Comparison of ENCODE assay signal across 11 mouse cellular contexts in genomic region chr3:137293174-137293591, GRCm38 (mm10). TPM values are rescaled to one million over a fixed set of nuclear protein-coding genes. Genes with fewer than 3 reads are reported as not detected.
DNase-seq lines count a peak whose midpoint lies in the region; TF ChIP-seq lines count a peak whose summit lies in the region.
"Had no signal": no experiment of that assay in that cellular context is flagged by ENCODE, and none has a peak within 500 bp of the region (broad histone marks: within the 10 kb centered on the region; RNA-seq: fewer than 3 reads in every experiment).

No protein-coding gene starts in this region.

- intact Hi-C loops in left cerebral cortex, postnatal 4 days (cut with DNase I) = no loop called here

- no peak for TF ChIP-seq CTCF in embryonic fibroblast, embryonic 13.5 days (IDR thresholded peaks at IDR 0.05; ENCODE audit: borderline replicate concordance, insufficient read depth, low read length)
- no peak for TF ChIP-seq CTCF in kidney, adult 2 months (conservative IDR thresholded peaks at IDR 0.05; ENCODE audit: insufficient read depth, insufficient read length, low read depth, low read length)
- no peak for TF ChIP-seq CTCF in thymus, adult 2 months (IDR thresholded peaks at IDR 0.05; ENCODE audit: borderline replicate concordance, control insufficient read depth, extremely low read depth, insufficient read depth, low read length, poor library complexity)

- DNase-seq in left cerebral cortex, postnatal 4 days = peak; percentile 11
- DNase-seq in left cerebral cortex, adult 18-20 months (ENCODE audit: low spot score in 2 of 2) = no peak
- peak; percentile 25 for DNase-seq in kidney, adult 2 months
- peak; percentile 24 for DNase-seq in lung, postnatal 36 days
- DNase-seq in frontal cortex, postnatal 36 days (ENCODE audit: low spot score in 2 of 2) = no peak
- no peak for DNase-seq in layer of hippocampus, postnatal 10 days (ENCODE audit: low spot score in 2 of 2)
- no peak for DNase-seq in thymus, adult 2 months

- 12% methylated on average over 6 of the region's 6 CpGs for WGBS in kidney, adult 2 months
- WGBS in thymus, adult 2 months = 9% methylated on average over 6 of the region's 6 CpGs

- peaks cover 4% of the 10 kb centered on the region; the same call in 1 of the 2 replicates for H3K4me1 ChIP-seq in embryonic fibroblast, embryonic 13.5 days (ENCODE audit: control insufficient read depth, insufficient read depth, low read length)
- H3K4me1 ChIP-seq in kidney, adult 2 months (ENCODE audit: control insufficient read depth, insufficient read depth, low read length) = no peaks in the 10 kb centered on the region
- no peaks in the 10 kb centered on the region for H3K4me1 ChIP-seq in thymus, adult 2 months (replicated peaks; ENCODE audit: control insufficient read depth, insufficient read depth, low read length)
- H3K4me1 ChIP-seq: hindbrain, embryonic 15.5 days; midbrain, embryonic 12.5 days had no signal

- no peaks in the 10 kb centered on the region for H3K36me3 ChIP-seq in kidney, adult 2 months (ENCODE audit: control insufficient read depth, insufficient read depth, low read length)
- H3K36me3 ChIP-seq in thymus, adult 2 months (ENCODE audit: control insufficient read depth, insufficient read depth, low read length) = no peaks in the 10 kb centered on the region
- H3K36me3 ChIP-seq: hindbrain, embryonic 15.5 days; midbrain, embryonic 12.5 days had no signal

- H3K4me3 ChIP-seq in embryonic fibroblast, embryonic 13.5 days (ENCODE audit: insufficient read depth, low read length) = no peak overlapping the region
- H3K4me3 ChIP-seq in kidney, adult 2 months (ENCODE audit: insufficient read depth, low read depth, low read length) = no peak overlapping the region
- H3K4me3 ChIP-seq in thymus, adult 2 months (ENCODE audit: control insufficient read depth, insufficient read depth, low read length) = no peak overlapping the region
- H3K4me3 ChIP-seq: hindbrain, embryonic 15.5 days; midbrain, embryonic 12.5 days had no signal

- no peak for TF ChIP-seq POLR2A in embryonic fibroblast, embryonic 13.5 days (IDR thresholded peaks at IDR 0.05; ENCODE audit: low read depth, low read length)
- TF ChIP-seq POLR2A in kidney, adult 2 months (IDR thresholded peaks at IDR 0.05; ENCODE audit: low read depth, low read length) = no peak
- TF ChIP-seq POLR2A in thymus, adult 2 months (IDR thresholded peaks at IDR 0.05; ENCODE audit: control insufficient read depth, extremely low read depth, insufficient read depth, low read length, poor library complexity) = no peak

- H3K27me3 ChIP-seq in kidney, adult 2 months (replicated peaks; ENCODE audit: control insufficient read depth, insufficient read depth, low read length) = no peaks in the 10 kb centered on the region
- no peaks in the 10 kb centered on the region for H3K27me3 ChIP-seq in thymus, adult 2 months (ENCODE audit: control insufficient read depth, insufficient read depth, low read length)
- H3K27me3 ChIP-seq: hindbrain, embryonic 15.5 days; midbrain, embryonic 12.5 days had no signal

- H3K27ac ChIP-seq in embryonic fibroblast, embryonic 13.5 days (ENCODE audit: insufficient read depth, low read length) = peak overlapping the region; percentile 53; the same call in 1 of the 2 replicates
- H3K27ac ChIP-seq in kidney, adult 2 months (ENCODE audit: insufficient read depth, low read depth, low read length) = no peak overlapping the region
- no peak overlapping the region for H3K27ac ChIP-seq in thymus, adult 2 months (ENCODE audit: control insufficient read depth, insufficient read depth, low read length)
- H3K27ac ChIP-seq: hindbrain, embryonic 15.5 days; midbrain, embryonic 12.5 days had no signal

RNA-seq across cellular contexts. Expression of gene Emcn, which starts 47.7 kb away (rescaled TPM):
- total RNA-seq in left cerebral cortex, postnatal 4 days (2021) = 1 to 10 TPM; 4.0 to 4.4 TPM
- total RNA-seq in left cerebral cortex, adult 18-20 months (2021) = 1 to 10 TPM; 6.3 to 9.4 TPM
- 1.6 TPM in 1 of 2 replicates, not detected in the other for polyA plus RNA-seq in embryonic fibroblast, embryonic 13.5 days (2011; ENCODE audit: insufficient read length, low read depth, missing spikeins)
- polyA plus RNA-seq in kidney, adult 2 months (2012; rRNA removed) = 101 and 121 TPM in 2 replicates
- 1 to 10 TPM; 5.8 to 6.1 TPM for total RNA-seq in layer of hippocampus, postnatal 10 days (2021)
- 2.4 and 4.2 TPM in 2 replicates for polyA plus RNA-seq in thymus, adult 2 months (2012; rRNA removed)
- total RNA-seq: ES-E14 had no signal

Comparison
In these comparisons a context has a peak if more than half of its experiments do, and no peak if none do; other contexts are left out.
1. DNase-seq: peak in left cerebral cortex, postnatal 4 days (single experiment), kidney, adult 2 months (single experiment) and lung, postnatal 36 days (single experiment); none in left cerebral cortex, adult 18-20 months (0 of 2), frontal cortex, postnatal 36 days (0 of 2), layer of hippocampus, postnatal 10 days (0 of 2) and thymus, adult 2 months (single experiment).